Mouse (Mus musculus) erythroblast, embryonic 14.5 days (primary cell): Measurements from ENCODE around the gene Sbf2. TPM values are rescaled to one million over a fixed set of nuclear protein-coding genes. Genes with fewer than 3 reads are reported as not detected.

Source experiments
- H3K27me3 ChIP-seq: 2 replicates; pipeline ENCODE4 v1.6.1; 2012; ENCODE audit warnings: inconsistent platforms; ENCODE audit not compliant: control insufficient read depth
- H3K36me3 ChIP-seq: 2 replicates; pipeline ENCODE4 v1.6.1; 2012; ENCODE audit warnings: mild to moderate bottlenecking, inconsistent platforms; ENCODE audit not compliant: control insufficient read depth
- H3K4me1 ChIP-seq: 2 replicates; pipeline ENCODE4 v1.6.1; 2012; ENCODE audit warnings: inconsistent platforms; ENCODE audit not compliant: control insufficient read depth
- H3K4me3 ChIP-seq: replicated peaks from 2 replicates; pipeline ENCODE3; 2012; ENCODE audit warnings: moderate library complexity, mild to moderate bottlenecking, inconsistent platforms
- H3K9me3 ChIP-seq: 2 replicates; pipeline ENCODE4 v1.6.1; 2012; ENCODE audit warnings: low read length, inconsistent platforms, mixed read lengths; ENCODE audit not compliant: control insufficient read depth
- GATA1 ChIP-seq: IDR thresholded peaks from 2 replicates; pipeline ENCODE4 v1.6.1; 2012; ENCODE audit warnings: low read length, inconsistent platforms, mixed read lengths
- TAL1 ChIP-seq: IDR thresholded peaks from 3 replicates; pipeline ENCODE4 v1.6.1; 2012; ENCODE audit warnings: low read length, inconsistent platforms, mixed read lengths
- polyA plus RNA-seq: library from polyadenylated mRNA; stranded (reverse); fragments of >175 nt; gene quantifications from 2 replicates; pipeline ENCODE4 v1.2.3, GENCODE M21; 2012

The Sbf2 gene
- polyA plus RNA-seq, 1 experiment = not detected

- Histone ChIP-seq H3K9me3 (no peaks in the 10 kb centered on the region), H3K27me3 (peaks cover 9% of the 10 kb centered on the region), H3K4me1 (no peaks in the 10 kb centered on the region), H3K36me3 (no peaks in the 10 kb centered on the region), H3K4me3 (no peak overlapping the region)
- TF ChIP-seq GATA1 (no peak), TAL1 (no peak)
Measured at GRCm38 (mm10) chr7:110635929-110636328, 21.2 kb upstream of the Sbf2 start.

- Histone ChIP-seq H3K36me3 (no peaks in the 10 kb centered on the region), H3K27me3 (peaks cover 55% of the 10 kb centered on the region), H3K4me1 (no peaks in the 10 kb centered on the region; the same call in 1 of the 2 replicates), H3K9me3 (peaks cover 2% of the 10 kb centered on the region; the same call in 1 of the 2 replicates), H3K4me3 (no peak overlapping the region)
- TF ChIP-seq GATA1 (no peak), TAL1 (no peak)
Measured at GRCm38 (mm10) chr7:110631136-110631888, 16.6 kb upstream of the Sbf2 start.

- peaks cover 68% of the 10 kb centered on the region for H3K27me3 ChIP-seq
- no peaks in the 10 kb centered on the region for H3K36me3 ChIP-seq
- H3K4me1 ChIP-seq = no peaks in the 10 kb centered on the region; the same call in 1 of the 2 replicates
- H3K9me3 ChIP-seq = peaks cover 2% of the 10 kb centered on the region; the same call in 1 of the 2 replicates
- H3K4me3 ChIP-seq = peak overlapping the region; percentile 40
- no peak for TF ChIP-seq GATA1
Measured at GRCm38 (mm10) chr7:110629892-110630666, 15.4 kb upstream of the Sbf2 start.

GRCm38 (mm10) chr7:110628611-110629354, 14.1 kb upstream of the Sbf2 start:
- no peak for TF ChIP-seq GATA1
- no peak for TF ChIP-seq TAL1
- Histone ChIP-seq H3K27me3 (peaks cover 79% of the 10 kb centered on the region), H3K4me3 (peak overlapping the region; percentile 23), H3K9me3 (peaks cover 2% of the 10 kb centered on the region; the same call in 1 of the 2 replicates), H3K4me1 (no peaks in the 10 kb centered on the region; the same call in 1 of the 2 replicates), H3K36me3 (no peaks in the 10 kb centered on the region)

- H3K9me3 ChIP-seq = peaks cover 2% of the 10 kb centered on the region; the same call in 1 of the 2 replicates
- TF ChIP-seq TAL1 (no peak), GATA1 (no peak)
- H3K4me1 ChIP-seq = no peaks in the 10 kb centered on the region; the same call in 1 of the 2 replicates
- H3K36me3 ChIP-seq = no peaks in the 10 kb centered on the region
- peak overlapping the region; percentile 23 for H3K4me3 ChIP-seq
- peaks cover 80% of the 10 kb centered on the region for H3K27me3 ChIP-seq
Measured at GRCm38 (mm10) chr7:110628273-110628600, 13.5 kb upstream of the Sbf2 start.

- H3K27me3 ChIP-seq = peaks cover 80% of the 10 kb centered on the region
- H3K4me3 ChIP-seq = peak within 1 kb of the TSS; percentile 23
Measured at GRCm38 (mm10) chr7:110627486-110628272, 13.0 kb upstream of the Sbf2 start, which contains the start of gene Adm. Adm (plus strand) TSS chr7:110627661.

GRCm38 (mm10) chr7:110627099-110627482, 12.4 kb upstream of the Sbf2 start:
- Histone ChIP-seq H3K4me1 (no peaks in the 10 kb centered on the region; the same call in 1 of the 2 replicates), H3K36me3 (no peaks in the 10 kb centered on the region), H3K4me3 (no peak overlapping the region), H3K27me3 (peaks cover 78% of the 10 kb centered on the region), H3K9me3 (peaks cover 2% of the 10 kb centered on the region; the same call in 1 of the 2 replicates)
- TF ChIP-seq TAL1 = no peak
- no peak for TF ChIP-seq GATA1

More at GRCm38 (mm10) chr7:110627486-110628272, 13.0 kb upstream of the Sbf2 start, which contains the start of gene Adm:
- Histone ChIP-seq H3K4me1 (no peaks in the 10 kb centered on the region; the same call in 1 of the 2 replicates), H3K9me3 (peaks cover 2% of the 10 kb centered on the region; the same call in 1 of the 2 replicates), H3K36me3 (no peaks in the 10 kb centered on the region)
- no peak for TF ChIP-seq GATA1
- no peak for TF ChIP-seq TAL1
